Mouse (Mus musculus): Measurements from ENCODE around the gene Fer.

DNA sequence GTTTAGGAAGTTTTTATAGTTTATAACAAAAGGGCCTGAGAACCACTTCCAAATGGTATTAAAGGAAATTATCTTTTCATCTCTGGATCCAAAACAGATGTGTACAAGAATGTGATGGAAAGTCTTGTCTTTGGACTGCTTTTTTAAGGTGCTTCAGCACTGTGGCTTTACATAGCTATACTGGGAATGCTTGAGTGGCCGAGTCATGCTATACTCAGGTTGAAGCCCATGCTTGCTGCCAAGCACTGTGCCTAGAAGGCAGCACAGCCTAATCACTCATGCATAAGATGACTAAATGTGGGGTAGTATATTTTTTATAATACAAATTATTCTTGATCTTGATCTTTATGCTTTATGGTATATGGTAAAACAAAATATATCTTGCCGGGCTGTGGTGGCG lies 225.0 kb downstream of the Fer start:
- TF ChIP-seq CTCF (IDR thresholded peaks at IDR 0.05; ENCODE audit: extremely low read depth, insufficient read depth, insufficient read length, insufficient replicate concordance) (no peak), POLR2A (IDR thresholded peaks at IDR 0.05; ENCODE audit: low read depth, low read length) (no peak)

Data from spleen, adult 2 months (tissue).